Mouse (Mus musculus) kidney, adult 2 months (tissue): ENCODE measurements around the gene Gpatch3.

ENCODE experiments used
- CTCF ChIP-seq: fragments of 200-500 bp; conservative IDR thresholded peaks from 2 replicates; pipeline ENCODE4 v1.5.1; 2011; ENCODE audit warnings: low read depth, mild to moderate bottlenecking, control low read depth, low read length, moderate library complexity, mixed read lengths; ENCODE audit not compliant: insufficient read depth, insufficient read length
- POLR2A ChIP-seq: fragments of 200-500 bp; IDR thresholded peaks from one replicate; pipeline ENCODE4 v1.6.1; 2011; ENCODE audit warnings: low read depth, low read length, control low read depth

- TF ChIP-seq CTCF: no peak
- TF ChIP-seq POLR2A: no peak
Measured at GRCm38 (mm10) chr4:133561622-133562021, 12.9 kb upstream of the Gpatch3 start.
